Mouse (Mus musculus) testis, adult 2 months (tissue): ENCODE data around the gene Gbp2b.

ENCODE experiments used
- CTCF ChIP-seq: fragments of 200-500 bp; IDR thresholded peaks from 2 replicates; pipeline ENCODE4 v1.5.1; 2012; ENCODE audit warnings: low read depth, mild to moderate bottlenecking, inconsistent platforms, low read length, moderate library complexity; ENCODE audit not compliant: control insufficient read depth, insufficient read depth, insufficient replicate concordance
- POLR2A ChIP-seq: fragments of 200-500 bp; IDR thresholded peaks from 2 replicates; pipeline ENCODE4 v1.6.1; 2012; ENCODE audit warnings: low read depth, mild to moderate bottlenecking, inconsistent platforms, low read length, moderate library complexity; ENCODE audit not compliant: control insufficient read depth

DNA sequence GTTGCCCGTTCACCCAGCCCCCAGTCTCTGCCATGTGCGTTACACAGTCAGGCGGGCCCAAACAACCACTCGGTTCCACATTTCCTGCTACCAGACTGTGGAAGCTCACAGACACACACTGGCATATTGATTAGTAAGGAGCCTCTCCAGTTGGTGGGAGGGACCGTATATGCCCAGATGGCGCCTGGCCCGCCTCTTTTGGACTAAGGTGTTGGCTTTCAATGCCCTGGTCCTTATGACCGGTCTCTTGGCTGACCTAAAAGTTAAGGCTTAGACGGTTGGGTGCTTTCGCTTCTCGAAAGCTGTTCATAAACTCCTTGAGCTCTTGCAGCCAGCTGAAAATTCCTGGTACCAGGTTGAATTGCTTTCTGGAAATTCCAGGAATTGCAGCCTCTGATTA is 39.0 kb upstream of the Gbp2b start:
- TF ChIP-seq CTCF (no peak), POLR2A (no peak)
